Mouse (Mus musculus) stomach, embryonic 16.5 days (tissue): ENCODE data around the gene G530012D18Rik. TPM values are rescaled to one million over a fixed set of nuclear protein-coding genes. Genes with fewer than 3 reads are reported as not detected.
"Not testable (repeated sequence)": the region's sequence is repeated elsewhere in the genome, so short reads cannot be mapped to it uniquely, and the experiment has no call there.

Source experiments
- ATAC-seq: fragments of 200-750 bp; cut with Nextera tagmentation; 2 replicates; pipeline ENCODE4 v1.8.0; 2017; ENCODE audit warnings: moderate number of reproducible peaks, moderate TSS enrichment; ENCODE audit not compliant: insufficient read depth, low FRiP score
- H3K27ac ChIP-seq: fragments of 300-500 bp; sonication (generic); 2 replicates; pipeline ENCODE4 v1.5.1; 2014; ENCODE audit warnings: low read length
- H3K27me3 ChIP-seq: fragments of 300-500 bp; sonication (generic); 2 replicates; pipeline ENCODE4 v1.6.1; 2014; ENCODE audit warnings: low read length, control low read depth, mixed read lengths; ENCODE audit not compliant: control insufficient read depth, insufficient read depth
- H3K36me3 ChIP-seq: fragments of 300-500 bp; sonication (generic); 2 replicates; pipeline ENCODE4 v1.6.1; 2014; ENCODE audit warnings: low read length; ENCODE audit not compliant: control insufficient read depth, insufficient read depth
- H3K4me1 ChIP-seq: fragments of 300-500 bp; sonication (generic); 2 replicates; pipeline ENCODE4 v1.6.1; 2014; ENCODE audit warnings: low read length, control low read depth, mixed read lengths; ENCODE audit not compliant: control insufficient read depth, insufficient read depth
- H3K4me2 ChIP-seq: fragments of 300-500 bp; sonication (generic); 2 replicates; pipeline ENCODE4 v1.6.1; 2014; ENCODE audit warnings: low read depth, low read length, mixed read lengths
- H3K4me3 ChIP-seq: fragments of 300-500 bp; sonication (generic); replicated peaks from 2 replicates; pipeline ENCODE4 v1.5.1; 2014; ENCODE audit warnings: mild to moderate bottlenecking, low read length
- H3K9ac ChIP-seq: fragments of 300-500 bp; sonication (generic); 2 replicates; pipeline ENCODE4 v1.6.1; 2014; ENCODE audit warnings: low read length
- H3K9me3 ChIP-seq: fragments of 300-500 bp; sonication (generic); replicated peaks from 2 replicates; pipeline ENCODE4 v1.6.1; 2016; ENCODE audit warnings: low read length, control low read depth; ENCODE audit not compliant: control insufficient read depth
- WGBS: fragments of 180-500 bp; shearing (Covaris S2); extraction: QIAGEN DNeasy Blood & Tissue Kit; methylation state at CpG from one replicate; pipeline ENCODE4 v1.1.7; 2014; 5-methylcytosine and 5-hydroxymethylcytosine counted together
- polyA plus RNA-seq: library from polyadenylated mRNA; unstranded; fragments of >200 nt; fragmentation: Nextera tagmentation; extraction: Ambion mirVana; gene quantifications from 2 replicates; pipeline ENCODE4 v1.2.1, GENCODE M21; 2015

Gene G530012D18Rik
- not detected in 2 replicates for polyA plus RNA-seq

DNA sequence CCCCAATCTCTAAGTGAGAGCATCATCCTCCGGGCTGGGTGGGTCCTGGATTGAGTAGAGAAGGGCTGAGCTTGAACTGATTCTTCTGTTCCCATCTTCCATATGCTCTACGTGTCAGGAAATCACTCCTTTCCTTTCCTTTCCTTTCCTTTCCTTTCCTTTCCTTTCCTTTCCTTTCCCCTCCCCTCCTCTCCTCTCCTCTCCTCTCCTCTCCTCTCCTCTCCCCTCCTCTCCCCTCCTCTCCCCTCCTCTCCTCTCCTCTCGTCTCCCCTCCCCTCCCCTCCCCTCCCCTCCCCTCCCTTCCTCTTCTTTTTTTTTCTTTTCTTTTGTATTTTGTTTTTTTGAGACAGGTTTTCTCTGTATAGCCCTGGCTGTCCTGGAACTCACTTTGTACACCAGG, at the start of gene G530012D18Rik:
G530012D18Rik (plus strand) TSS at position 301 of the 400 bp plus-strand sequence.
- H3K4me1 ChIP-seq, H3K4me2 ChIP-seq, H3K9me3 ChIP-seq, H3K36me3 ChIP-seq, H3K27ac ChIP-seq, ATAC-seq, H3K4me3 ChIP-seq, H3K9ac ChIP-seq, H3K27me3 ChIP-seq: not testable (repeated sequence)
- 56% methylated on average over 1 of the region's 3 CpGs for WGBS

DNA sequence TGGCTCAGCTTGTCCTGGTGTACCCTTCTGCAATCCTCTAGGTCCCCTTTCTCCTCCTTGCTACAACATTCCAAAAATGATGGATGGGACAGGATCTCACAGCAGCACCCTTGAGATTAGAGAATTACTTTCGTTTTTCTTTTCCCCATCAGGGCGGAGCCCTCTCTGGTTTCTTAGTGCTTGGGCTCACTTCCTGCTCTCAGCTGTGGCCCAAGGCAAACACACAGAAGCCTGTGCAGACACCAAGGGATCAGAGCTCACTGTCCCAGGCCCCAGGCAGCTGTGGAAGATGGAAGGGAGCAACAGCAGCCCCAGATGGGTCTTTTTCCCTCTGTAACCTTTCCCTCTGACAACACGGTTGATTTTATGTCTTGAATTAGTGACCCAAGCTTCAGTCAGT, 49.1 kb upstream of the G530012D18Rik start:
- not testable (repeated sequence) for H3K4me2 ChIP-seq, H3K4me3 ChIP-seq, ATAC-seq, H3K27ac ChIP-seq, H3K9ac ChIP-seq, H3K36me3 ChIP-seq, H3K4me1 ChIP-seq, H3K9me3 ChIP-seq, H3K27me3 ChIP-seq
- WGBS = 61% methylated on average over 3 of the region's 3 CpGs

DNA sequence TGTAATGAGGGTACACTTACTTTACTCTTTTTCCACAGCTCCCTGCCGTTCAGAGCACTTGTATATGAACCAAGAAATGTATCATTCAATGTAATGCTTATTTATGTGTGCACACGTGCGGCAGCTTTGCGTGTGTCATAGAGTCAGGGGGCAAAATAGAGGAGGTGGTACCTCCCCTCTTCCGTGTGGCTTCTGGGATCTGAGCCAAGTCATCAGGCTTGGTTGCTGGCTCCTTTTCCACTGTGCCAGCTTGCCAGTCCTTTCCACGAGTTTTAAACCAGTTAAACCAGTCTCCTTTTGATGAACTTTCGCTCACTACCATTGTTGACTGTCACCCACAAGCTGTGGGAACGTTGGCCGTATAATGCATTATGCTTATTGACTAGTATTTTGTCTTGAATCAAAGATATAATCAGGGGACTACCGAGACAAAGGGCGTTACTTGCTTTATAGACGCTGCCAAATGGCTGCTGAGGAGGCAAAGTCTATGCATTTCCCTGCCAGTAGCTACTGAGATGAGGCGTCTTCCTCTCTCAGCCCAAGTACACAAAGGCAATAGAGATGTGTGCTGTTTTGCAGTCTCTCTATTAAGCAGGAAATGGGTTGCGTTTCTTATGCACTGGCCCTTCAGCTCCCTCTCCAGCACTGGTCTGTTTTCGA, 46.9 kb upstream of the G530012D18Rik start:
- H3K27me3 ChIP-seq, H3K4me1 ChIP-seq, ATAC-seq, H3K4me3 ChIP-seq, H3K9ac ChIP-seq, H3K36me3 ChIP-seq, H3K4me2 ChIP-seq, H3K9me3 ChIP-seq, H3K27ac ChIP-seq: not testable (repeated sequence)
- 77% methylated on average over 13 of the region's 15 CpGs for WGBS

DNA sequence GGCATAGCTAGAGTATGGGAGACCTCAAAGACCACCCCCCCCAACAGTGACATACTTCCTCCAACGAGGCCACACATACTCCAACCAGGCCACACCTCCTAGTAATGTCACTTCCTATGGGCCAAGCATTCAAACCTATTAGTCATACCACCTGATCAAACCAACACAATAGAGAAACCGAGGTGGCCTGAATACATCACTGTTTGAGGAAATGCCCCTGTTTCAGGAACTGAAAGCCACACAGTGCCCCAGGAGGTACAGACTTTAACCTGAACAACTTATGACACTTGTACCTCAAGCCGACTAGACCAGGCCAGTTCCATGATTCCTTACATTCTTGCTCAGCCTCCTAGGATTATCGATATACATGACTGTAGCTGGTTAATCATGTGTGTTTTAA, 31.7 kb upstream of the G530012D18Rik start:
- WGBS = 69% methylated on average over 3 of the region's 4 CpGs
- H3K27me3 ChIP-seq, H3K4me3 ChIP-seq, H3K36me3 ChIP-seq, H3K27ac ChIP-seq, ATAC-seq, H3K4me1 ChIP-seq, H3K9me3 ChIP-seq, H3K9ac ChIP-seq, H3K4me2 ChIP-seq: not testable (repeated sequence)

DNA sequence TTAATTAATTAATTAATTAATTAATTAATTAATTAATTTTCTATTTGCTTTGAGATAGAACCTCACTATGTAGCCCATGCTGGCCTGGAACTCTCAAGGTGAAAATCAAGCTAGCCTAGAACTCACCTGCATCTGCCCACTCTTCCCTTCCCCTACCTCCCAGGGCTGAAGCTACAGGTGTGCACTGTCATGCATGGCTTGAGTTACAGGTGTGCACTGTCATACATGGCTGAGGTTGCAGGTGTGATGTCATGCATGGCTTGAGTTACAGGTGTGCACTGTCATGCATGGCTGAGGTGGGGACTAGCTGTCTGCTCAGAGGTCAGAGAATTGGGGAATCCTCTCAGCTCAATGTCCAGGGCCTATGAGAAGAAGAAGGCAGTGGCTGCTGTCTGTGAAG, 29.0 kb upstream of the G530012D18Rik start:
- H3K27ac ChIP-seq, H3K27me3 ChIP-seq, H3K36me3 ChIP-seq, H3K4me1 ChIP-seq, H3K4me3 ChIP-seq, H3K9me3 ChIP-seq, H3K4me2 ChIP-seq, H3K9ac ChIP-seq, ATAC-seq: not testable (repeated sequence)

DNA sequence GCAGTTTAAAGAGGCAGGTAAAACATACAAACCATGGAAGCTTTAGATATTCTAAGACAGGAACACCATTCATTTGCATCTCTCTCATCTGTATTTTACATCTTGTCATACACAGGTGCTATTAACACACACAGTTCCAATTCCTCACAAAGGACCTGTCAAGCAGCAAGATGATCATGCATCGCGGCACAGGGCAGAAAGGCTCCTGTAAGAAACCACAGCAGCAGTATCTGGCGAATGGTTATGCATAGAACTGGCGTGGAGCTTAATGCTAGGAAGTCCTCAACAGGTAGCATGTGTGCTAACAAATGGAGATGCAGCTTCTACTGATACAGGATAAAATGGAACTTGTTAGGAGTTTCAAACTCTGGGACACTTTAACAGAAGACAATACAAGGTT, 20.2 kb upstream of the G530012D18Rik start:
- not testable (repeated sequence) for ATAC-seq, H3K4me3 ChIP-seq, H3K9ac ChIP-seq, H3K27ac ChIP-seq, H3K36me3 ChIP-seq, H3K4me1 ChIP-seq, H3K4me2 ChIP-seq, H3K27me3 ChIP-seq, H3K9me3 ChIP-seq
- 78% methylated on average over 4 of the region's 4 CpGs for WGBS

DNA sequence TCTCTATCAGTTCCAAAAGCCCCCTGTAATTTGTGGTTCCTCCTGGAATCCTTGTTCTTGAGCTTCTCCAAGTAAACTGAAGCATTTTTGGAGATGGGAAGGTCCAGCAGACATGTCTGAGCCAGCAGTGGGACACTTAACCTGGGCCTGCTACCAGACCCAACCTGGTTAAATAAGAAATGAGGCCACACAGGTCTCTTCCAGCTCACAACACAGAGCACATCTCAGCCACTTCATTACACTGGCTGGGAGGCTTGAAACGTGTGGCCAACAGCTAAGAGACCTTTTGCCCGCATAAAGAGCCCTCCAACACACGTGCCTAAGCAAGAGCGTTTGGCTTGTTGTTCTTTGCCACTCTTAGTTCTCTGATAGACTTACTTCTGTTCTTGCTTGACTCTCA, 1.9 kb upstream of the G530012D18Rik start:
- 71% methylated on average over 4 of the region's 4 CpGs for WGBS
- not testable (repeated sequence) for H3K27me3 ChIP-seq

DNA sequence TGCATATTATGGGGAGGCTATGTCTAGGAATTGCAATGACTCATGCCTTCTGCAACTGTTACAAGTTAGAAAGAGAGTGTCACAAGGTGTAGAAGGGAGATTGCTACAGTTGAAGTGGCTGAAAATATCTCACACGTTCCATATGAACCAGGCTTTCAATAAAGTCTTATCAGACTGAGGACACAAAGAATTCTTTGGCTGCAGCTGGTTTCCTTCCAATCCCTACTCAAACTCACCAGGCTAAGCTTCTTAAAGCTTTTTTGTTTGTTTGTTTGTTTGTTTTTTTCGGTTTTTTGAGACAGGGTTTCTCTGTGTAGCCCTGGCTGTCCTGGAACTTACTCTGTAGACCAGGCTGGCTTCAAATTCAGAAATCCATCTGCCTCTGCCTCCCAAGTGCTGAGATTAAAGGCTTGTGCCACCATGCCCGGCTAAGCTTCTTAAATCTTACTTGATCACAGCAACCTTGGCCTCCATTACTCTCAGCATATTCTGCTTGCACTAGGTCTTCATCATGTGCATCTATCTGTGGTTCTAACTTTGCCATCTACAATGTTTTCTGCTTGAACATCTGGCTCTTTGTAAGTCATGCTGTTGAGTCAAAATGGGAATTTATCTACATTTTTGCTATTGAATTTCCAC, 3.0 kb downstream of the G530012D18Rik start:
- WGBS = 64% methylated on average over 3 of the region's 3 CpGs
- ATAC-seq, H3K4me2 ChIP-seq: not testable (repeated sequence)

More for the DNA sequence above, 1.9 kb upstream of the G530012D18Rik start:
- H3K36me3 ChIP-seq, H3K9me3 ChIP-seq, ATAC-seq, H3K9ac ChIP-seq, H3K27ac ChIP-seq, H3K4me3 ChIP-seq, H3K4me1 ChIP-seq, H3K4me2 ChIP-seq: not testable (repeated sequence)

DNA sequence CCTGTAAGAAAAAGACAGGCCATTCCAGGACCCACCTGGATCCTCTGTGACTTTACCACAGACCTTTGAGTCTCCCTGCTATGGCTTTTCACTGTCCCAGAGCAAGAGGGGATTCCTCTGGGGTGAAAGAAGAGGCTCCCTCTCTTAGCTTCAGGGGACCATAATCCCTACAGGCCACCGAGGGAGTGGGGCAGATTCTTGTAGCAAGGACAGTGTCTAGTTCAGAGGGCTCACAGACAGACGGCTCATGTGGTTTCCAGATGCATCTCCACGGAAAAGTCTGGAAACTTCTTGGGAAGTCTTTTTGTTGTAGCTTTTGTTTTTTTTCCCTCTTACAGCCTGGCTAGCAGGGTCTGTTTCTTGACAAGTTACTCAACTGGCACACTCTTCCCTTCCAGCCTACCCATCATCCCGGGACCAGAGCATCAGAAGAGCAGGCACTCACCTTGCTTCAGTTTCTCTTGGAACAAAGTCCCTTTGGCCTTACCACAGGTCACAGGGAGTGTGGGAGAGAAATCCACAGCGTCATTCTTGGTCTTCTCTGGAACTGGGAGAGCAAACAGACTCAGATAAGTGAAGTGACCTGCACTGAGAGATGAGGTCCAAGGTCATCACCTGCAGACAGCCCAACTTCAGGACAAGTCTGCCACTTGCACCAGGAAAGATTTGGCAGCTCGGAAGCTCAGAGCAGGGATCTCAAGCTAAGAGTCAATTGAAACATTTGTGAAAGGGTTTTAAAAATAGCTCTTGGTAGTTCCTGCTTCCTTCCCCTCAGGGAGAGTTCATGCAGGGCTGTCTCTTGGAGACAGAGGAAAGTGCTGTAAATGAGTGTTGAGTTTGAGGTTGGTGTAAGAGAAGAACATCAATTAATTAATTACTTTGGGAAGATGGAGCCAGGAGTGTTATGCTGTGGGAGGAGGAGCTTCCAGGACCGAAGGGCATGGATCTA, 4.0 kb downstream of the G530012D18Rik start:
- H3K36me3 ChIP-seq, H3K27me3 ChIP-seq, H3K4me3 ChIP-seq, H3K9me3 ChIP-seq, H3K4me1 ChIP-seq, ATAC-seq, H3K9ac ChIP-seq, H3K4me2 ChIP-seq, H3K27ac ChIP-seq: not testable (repeated sequence)
- 58% methylated on average over 6 of the region's 7 CpGs for WGBS

More for the DNA sequence above, 3.0 kb downstream of the G530012D18Rik start:
- not testable (repeated sequence) for H3K27me3 ChIP-seq, H3K9ac ChIP-seq, H3K4me1 ChIP-seq, H3K27ac ChIP-seq, H3K36me3 ChIP-seq, H3K4me3 ChIP-seq, H3K9me3 ChIP-seq
